Mouse (Mus musculus) gastrocnemius, postnatal 10 days (tissue): Measurements from ENCODE around the gene Gm20838. TPM values are rescaled to one million over a fixed set of nuclear protein-coding genes. Genes with fewer than 3 reads are reported as not detected.
"Not testable (repeated sequence)": the region's sequence is repeated elsewhere in the genome, so short reads cannot be mapped to it uniquely, and the experiment has no call there.

Experiments used
- DNase-seq: peaks from one replicate; pipeline ENCODE4 v3.0.0; 2021; ENCODE audit warnings: mixed read lengths
- long read RNA-seq, 2 experiments: library from polyadenylated mRNA; stranded (forward); transcript quantifications; one replicate each; pipeline ENCODE4 v2.0.0; 2021
- total RNA-seq, 2 experiments: library from RNA; stranded (reverse); gene quantifications; 2 replicates each; pipeline ENCODE4 v1.2.3; 2021

The Gm20838 gene
- not detected for total RNA-seq
- long read RNA-seq, experiment 1: 0 reads
- long read RNA-seq, experiment 2: 0 reads

GRCm38 (mm10) chrY:33543064-33543463 is at the start of gene Gm20838:
Gene Gm20838 (minus strand): TSS chrY:33543164.
- DNase-seq: not testable (repeated sequence)
